Mouse (Mus musculus): ENCODE results near the gene Siae. TPM values are rescaled to one million over a fixed set of nuclear protein-coding genes. Genes with fewer than 3 reads are reported as not detected.

Gene Siae
- total and polyA plus RNA-seq, 2 experiments, result 17.4 to 27.5 TPM

- H3K4me1 ChIP-seq (ENCODE audit: control insufficient read depth, insufficient read depth, low read length), result no peaks in the 10 kb centered on the region
- H3K9ac ChIP-seq (ENCODE audit: low read depth, low read length), result no peak overlapping the region
- 74% methylated on average over 2 of the region's 2 CpGs for WGBS
- no peaks in the 10 kb centered on the region for H3K27me3 ChIP-seq (ENCODE audit: control insufficient read depth, insufficient read depth, low read length)
- H3K27ac ChIP-seq (replicated peaks; ENCODE audit: insufficient read depth, low read depth, low read length), result no peak overlapping the region
- no peak overlapping the region for H3K4me3 ChIP-seq (ENCODE audit: insufficient read depth, low read depth, low read length)
- no peaks in the 10 kb centered on the region for H3K36me3 ChIP-seq (ENCODE audit: control insufficient read depth, insufficient read depth, low read length)
- TF ChIP-seq POLR2A (IDR thresholded peaks at IDR 0.05; ENCODE audit: extremely low read depth, insufficient read depth, low read length) (no peak), CTCF (IDR thresholded peaks at IDR 0.05; ENCODE audit: low read depth, low read length) (no peak)
- no peak for DNase-seq (ENCODE audit: extremely low read depth, low read depth, low spot score)
- no peaks in the 10 kb centered on the region for H3K79me2 ChIP-seq (ENCODE audit: control insufficient read depth, insufficient read depth, low read length)
Observed at GRCm38 (mm10) chr9:37592025-37592424, 36.5 kb downstream of the Siae start.

GRCm38 (mm10) chr9:37592633-37593032, 37.1 kb downstream of the Siae start:
- Histone ChIP-seq H3K9ac (ENCODE audit: low read depth, low read length) (no peak overlapping the region), H3K36me3 (ENCODE audit: control insufficient read depth, insufficient read depth, low read length) (no peaks in the 10 kb centered on the region), H3K27ac (replicated peaks; ENCODE audit: insufficient read depth, low read depth, low read length) (no peak overlapping the region), H3K4me3 (ENCODE audit: insufficient read depth, low read depth, low read length) (no peak overlapping the region), H3K79me2 (ENCODE audit: control insufficient read depth, insufficient read depth, low read length) (no peaks in the 10 kb centered on the region), H3K27me3 (ENCODE audit: control insufficient read depth, insufficient read depth, low read length) (no peaks in the 10 kb centered on the region), H3K4me1 (ENCODE audit: control insufficient read depth, insufficient read depth, low read length) (no peaks in the 10 kb centered on the region)
- 67% methylated on average over 6 of the region's 6 CpGs for WGBS
- no peak for DNase-seq (ENCODE audit: extremely low read depth, low read depth, low spot score)
- TF ChIP-seq CTCF (IDR thresholded peaks at IDR 0.05; ENCODE audit: low read depth, low read length) (no peak), POLR2A (IDR thresholded peaks at IDR 0.05; ENCODE audit: extremely low read depth, insufficient read depth, low read length) (no peak)

- no peaks in the 10 kb centered on the region for H3K79me2 ChIP-seq (ENCODE audit: control insufficient read depth, insufficient read depth, low read length)
- no peak overlapping the region for H3K9ac ChIP-seq (ENCODE audit: low read depth, low read length)
- TF ChIP-seq POLR2A (IDR thresholded peaks at IDR 0.05; ENCODE audit: extremely low read depth, insufficient read depth, low read length) (no peak), CTCF (IDR thresholded peaks at IDR 0.05; ENCODE audit: low read depth, low read length) (no peak)
- DNase-seq (ENCODE audit: extremely low read depth, low read depth, low spot score), result no peak
- H3K4me1 ChIP-seq (ENCODE audit: control insufficient read depth, insufficient read depth, low read length), result no peaks in the 10 kb centered on the region
- H3K27me3 ChIP-seq (ENCODE audit: control insufficient read depth, insufficient read depth, low read length), result no peaks in the 10 kb centered on the region
- no peaks in the 10 kb centered on the region for H3K36me3 ChIP-seq (ENCODE audit: control insufficient read depth, insufficient read depth, low read length)
- H3K27ac ChIP-seq (replicated peaks; ENCODE audit: insufficient read depth, low read depth, low read length), result no peak overlapping the region
- no peak overlapping the region for H3K4me3 ChIP-seq (ENCODE audit: insufficient read depth, low read depth, low read length)
- WGBS, result 95% methylated on average over 3 of the region's 3 CpGs
Observed at GRCm38 (mm10) chr9:37593690-37594089, 38.2 kb downstream of the Siae start.

GRCm38 (mm10) chr9:37595570-37595969, 40.1 kb downstream of the Siae start:
- H3K27ac ChIP-seq (replicated peaks; ENCODE audit: insufficient read depth, low read depth, low read length), result no peak overlapping the region
- H3K27me3 ChIP-seq (ENCODE audit: control insufficient read depth, insufficient read depth, low read length), result no peaks in the 10 kb centered on the region
- no peak for DNase-seq (ENCODE audit: extremely low read depth, low read depth, low spot score)
- H3K4me3 ChIP-seq (ENCODE audit: insufficient read depth, low read depth, low read length), result no peak overlapping the region
- no peaks in the 10 kb centered on the region for H3K79me2 ChIP-seq (ENCODE audit: control insufficient read depth, insufficient read depth, low read length)
- no peaks in the 10 kb centered on the region for H3K4me1 ChIP-seq (ENCODE audit: control insufficient read depth, insufficient read depth, low read length)
- no peak overlapping the region for H3K9ac ChIP-seq (ENCODE audit: low read depth, low read length)
- no peaks in the 10 kb centered on the region for H3K36me3 ChIP-seq (ENCODE audit: control insufficient read depth, insufficient read depth, low read length)
- TF ChIP-seq POLR2A (IDR thresholded peaks at IDR 0.05; ENCODE audit: extremely low read depth, insufficient read depth, low read length), result no peak
- TF ChIP-seq CTCF (IDR thresholded peaks at IDR 0.05; ENCODE audit: low read depth, low read length), result no peak
- 74% methylated on average over 1 of the region's 1 CpGs for WGBS

- H3K9ac ChIP-seq (ENCODE audit: low read depth, low read length), result no peak overlapping the region
- 94% methylated on average over 2 of the region's 2 CpGs for WGBS
Observed at GRCm38 (mm10) chr9:37598637-37599036, 43.1 kb downstream of the Siae start.

GRCm38 (mm10) chr9:37600538-37601205, 45.2 kb downstream of the Siae start:
- no peak for TF ChIP-seq POLR2A (IDR thresholded peaks at IDR 0.05; ENCODE audit: extremely low read depth, insufficient read depth, low read length)
- no peak for TF ChIP-seq CTCF (IDR thresholded peaks at IDR 0.05; ENCODE audit: low read depth, low read length)
- Histone ChIP-seq H3K79me2 (ENCODE audit: control insufficient read depth, insufficient read depth, low read length) (no peaks in the 10 kb centered on the region), H3K9ac (ENCODE audit: low read depth, low read length) (no peak overlapping the region), H3K27ac (replicated peaks; ENCODE audit: insufficient read depth, low read depth, low read length) (no peak overlapping the region), H3K36me3 (ENCODE audit: control insufficient read depth, insufficient read depth, low read length) (no peaks in the 10 kb centered on the region), H3K4me1 (ENCODE audit: control insufficient read depth, insufficient read depth, low read length) (no peaks in the 10 kb centered on the region), H3K27me3 (ENCODE audit: control insufficient read depth, insufficient read depth, low read length) (no peaks in the 10 kb centered on the region), H3K4me3 (ENCODE audit: insufficient read depth, low read depth, low read length) (no peak overlapping the region)
- 98% methylated on average over 2 of the region's 2 CpGs for WGBS
- no peak for DNase-seq (ENCODE audit: extremely low read depth, low read depth, low spot score)

More at GRCm38 (mm10) chr9:37598637-37599036, 43.1 kb downstream of the Siae start:
- Histone ChIP-seq H3K27me3 (ENCODE audit: control insufficient read depth, insufficient read depth, low read length) (no peaks in the 10 kb centered on the region), H3K4me1 (ENCODE audit: control insufficient read depth, insufficient read depth, low read length) (no peaks in the 10 kb centered on the region), H3K79me2 (ENCODE audit: control insufficient read depth, insufficient read depth, low read length) (no peaks in the 10 kb centered on the region), H3K27ac (replicated peaks; ENCODE audit: insufficient read depth, low read depth, low read length) (no peak overlapping the region), H3K4me3 (ENCODE audit: insufficient read depth, low read depth, low read length) (no peak overlapping the region), H3K36me3 (ENCODE audit: control insufficient read depth, insufficient read depth, low read length) (no peaks in the 10 kb centered on the region)
- DNase-seq (ENCODE audit: extremely low read depth, low read depth, low spot score), result no peak
- TF ChIP-seq CTCF (IDR thresholded peaks at IDR 0.05; ENCODE audit: low read depth, low read length), result no peak

Measured in liver, adult 2 months (tissue).